Mouse (Mus musculus) olfactory bulb, adult 2 months (tissue): ENCODE data around the gene Ern1.

ENCODE experiments used
- CTCF ChIP-seq: fragments of 200-500 bp; IDR thresholded peaks from 2 replicates; pipeline ENCODE4 v1.5.1; 2012; ENCODE audit warnings: low read depth, mild to moderate bottlenecking, low read length, moderate library complexity; ENCODE audit not compliant: insufficient read depth
- POLR2A ChIP-seq: fragments of 200-500 bp; IDR thresholded peaks from 2 replicates; pipeline ENCODE4 v1.6.1; 2012; ENCODE audit warnings: mild to moderate bottlenecking, low read depth, low read length, moderate library complexity; ENCODE audit not compliant: insufficient read depth

- TF ChIP-seq CTCF: no peak
- no peak for TF ChIP-seq POLR2A
Measured at GRCm38 (mm10) chr11:106497926-106498325, 10.3 kb upstream of the Ern1 start.
